Mouse (Mus musculus): Measurements from ENCODE around the gene Zdhhc8.

- TF ChIP-seq CTCF (IDR thresholded peaks at IDR 0.05; ENCODE audit: extremely low read depth, insufficient read length, insufficient replicate concordance, low read depth, low read length) (no peak), POLR2A (IDR thresholded peaks at IDR 0.05; ENCODE audit: low read depth, low read length) (no peak)
These were observed 3.5 kb downstream of the Zdhhc8 start for GRCm38 (mm10) chr16:18231451-18231850.

Data from small intestine, adult 2 months (tissue).